Mouse (Mus musculus) frontal cortex, adult 2 months (tissue): ENCODE results near the gene Praf2. TPM values are rescaled to one million over a fixed set of nuclear protein-coding genes. Genes with fewer than 3 reads are reported as not detected.

Experiments
- DNase-seq, 2 experiments: peaks; one replicate each; pipeline ENCODE4 v3.0.0; 2022; ENCODE audit warnings: low spot score in 1 of 2; ENCODE audit errors: extremely low spot score in 1 of 2
- polyA plus RNA-seq: library from polyadenylated mRNA; depleted of rRNA; stranded (reverse); fragments of >200 nt; gene quantifications from 2 replicates; pipeline ENCODE4 v1.2.3, GENCODE M21; 2012; rRNA removed

The Praf2 gene
- polyA plus RNA-seq, 1 experiment = 118 TPM

DNA sequence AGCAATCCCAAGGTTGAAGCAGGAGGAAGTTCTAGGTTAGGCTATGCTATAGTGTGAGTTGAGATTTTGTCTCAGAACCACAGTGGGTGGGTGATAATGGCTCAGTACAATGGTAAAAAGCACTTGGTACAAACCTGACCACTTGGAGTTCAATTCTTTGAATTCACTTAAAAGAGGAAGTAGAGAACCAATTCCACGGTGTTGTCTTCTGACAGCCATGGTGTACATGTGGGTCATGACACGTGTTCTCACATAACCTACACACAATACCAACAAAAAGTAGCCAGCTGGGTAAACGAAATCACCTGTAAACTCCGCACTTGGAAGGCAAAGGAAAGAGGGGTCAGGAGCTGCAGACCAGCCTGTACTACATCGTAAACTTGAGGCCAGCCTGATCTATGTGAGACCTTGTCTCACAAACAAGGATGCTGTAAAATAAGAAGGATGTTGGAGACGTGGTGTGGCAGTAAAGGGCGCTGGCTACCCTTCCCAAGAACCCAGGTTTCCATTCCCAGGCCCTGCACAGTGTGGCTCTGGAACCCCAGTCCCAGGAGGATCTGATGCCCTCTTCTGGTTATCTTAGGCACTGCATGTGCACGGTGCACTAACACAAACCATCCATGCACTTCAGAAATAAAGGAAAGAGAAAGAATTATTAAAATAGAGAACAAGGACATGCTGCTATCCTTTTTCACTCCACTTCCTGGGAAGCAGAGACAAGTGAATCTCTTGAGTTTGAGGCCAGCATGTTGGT lies 48.3 kb downstream of the Praf2 start:
- DNase-seq = peak in 1 of 2 experiments; percentile 72

DNA sequence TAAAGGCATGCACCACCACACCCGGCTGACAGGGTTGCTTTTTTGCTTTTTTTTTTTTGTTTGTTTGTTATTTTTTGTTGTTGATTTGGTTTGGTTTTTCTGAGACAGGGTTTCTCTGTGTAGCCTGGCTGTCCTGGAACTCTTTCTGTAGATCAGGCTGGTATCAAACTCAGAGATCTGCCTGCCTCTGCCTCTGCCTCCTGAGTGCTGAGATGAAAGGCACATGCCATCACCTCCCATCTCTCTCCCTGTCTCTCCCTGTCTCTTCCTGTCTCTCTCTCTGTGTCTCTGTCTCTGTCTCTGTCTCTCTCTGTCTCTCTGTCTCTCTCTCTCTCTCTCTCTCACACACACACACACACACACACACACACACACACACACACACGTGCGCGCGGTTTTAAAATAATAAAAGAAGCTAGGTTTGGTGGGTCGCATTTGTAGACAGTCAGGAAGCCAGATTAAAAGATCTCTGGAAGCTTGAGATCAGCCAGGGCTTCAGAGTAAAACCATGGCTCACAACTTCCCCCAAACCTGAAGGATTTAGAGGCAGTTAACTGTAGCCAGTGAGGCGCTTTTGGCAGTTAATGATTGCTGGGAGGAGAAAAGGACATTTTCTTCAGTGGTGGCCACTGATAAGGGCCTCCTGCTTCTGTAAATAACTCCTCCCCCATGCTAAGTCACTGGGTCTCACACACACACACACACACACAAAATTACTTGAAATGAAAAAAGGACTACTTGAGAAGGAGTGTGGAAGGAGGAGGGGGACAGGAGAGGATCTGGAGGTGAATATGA lies 50.4 kb downstream of the Praf2 start:
- no peak for DNase-seq

DNA sequence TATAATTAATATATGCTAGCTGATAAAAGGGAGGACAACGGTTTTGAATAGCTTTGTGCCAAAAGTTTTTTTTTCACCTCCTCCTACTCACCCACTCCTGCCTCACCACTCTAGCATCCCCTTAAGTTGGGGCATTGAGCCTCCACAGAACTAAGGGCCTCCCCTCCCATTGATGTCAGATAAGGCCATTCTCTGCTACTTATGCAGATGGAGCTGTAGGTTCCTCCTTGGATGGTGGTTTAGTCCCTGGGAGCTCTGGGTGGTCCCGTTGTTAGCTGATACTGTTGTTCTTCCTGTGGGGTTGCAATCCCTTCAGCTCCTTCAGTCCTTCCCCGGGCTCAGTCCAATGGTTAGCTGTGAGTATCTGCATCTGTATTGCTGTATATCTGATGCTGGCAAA lies 51.1 kb downstream of the Praf2 start:
- no peak for DNase-seq

Other genes starting within 250 kb of the Praf2 start
- 0.08 and 0.17 TPM in 2 replicates for gene Foxp3, start 154.8 kb upstream of the Praf2 start, polyA plus RNA-seq
- gene Ppp1r3f, start 154.2 kb upstream of the Praf2 start, polyA plus RNA-seq = 13.9 and 14.8 TPM in 2 replicates
- 31.1 and 32.6 TPM in 2 replicates for gene Ccdc22, start 122.9 kb upstream of the Praf2 start, polyA plus RNA-seq
- gene Cacna1f, start 121.4 kb upstream of the Praf2 start, polyA plus RNA-seq = 0.19 and 0.22 TPM in 2 replicates
- gene Syp, start 90.0 kb upstream of the Praf2 start, polyA plus RNA-seq = 961 and 980 TPM in 2 replicates
- gene Prickle3, start 71.2 kb upstream of the Praf2 start, polyA plus RNA-seq = 2.3 and 2.4 TPM in 2 replicates
- 14.6 and 15.6 TPM in 2 replicates for gene Plp2, start 57.0 kb upstream of the Praf2 start, polyA plus RNA-seq
- gene Magix, start 47.2 kb upstream of the Praf2 start, polyA plus RNA-seq = 0.90 and 1.2 TPM in 2 replicates
- 26.2 and 32.7 TPM in 2 replicates for gene Gpkow, start 31.3 kb upstream of the Praf2 start, polyA plus RNA-seq
- gene Wdr45, start 14.1 kb upstream of the Praf2 start, polyA plus RNA-seq = 75.0 and 77.0 TPM in 2 replicates
- 0.18 and 0.55 TPM in 2 replicates for gene Gm45208, start 6.2 kb upstream of the Praf2 start, polyA plus RNA-seq
- 23.7 and 25.4 TPM in 2 replicates for gene Ccdc120, start 22.5 kb downstream of the Praf2 start, polyA plus RNA-seq
- 23.8 and 25.1 TPM in 2 replicates for gene Tfe3, start 34.1 kb downstream of the Praf2 start, polyA plus RNA-seq
- 112 and 118 TPM in 2 replicates for gene Gripap1, start 61.3 kb downstream of the Praf2 start, polyA plus RNA-seq
- gene Kcnd1, start 93.8 kb downstream of the Praf2 start, polyA plus RNA-seq = 7.4 and 7.8 TPM in 2 replicates
- gene Otud5, start 112.9 kb downstream of the Praf2 start, polyA plus RNA-seq = 51.9 and 58.0 TPM in 2 replicates
- gene Pim2, start 149.8 kb downstream of the Praf2 start, polyA plus RNA-seq = 50.5 and 54.6 TPM in 2 replicates
- gene Slc35a2, start 155.6 kb downstream of the Praf2 start, polyA plus RNA-seq = 44.6 and 51.1 TPM in 2 replicates
- gene Pqbp1, start 170.8 kb downstream of the Praf2 start, polyA plus RNA-seq = 188 and 192 TPM in 2 replicates
- 17.8 and 20.3 TPM in 2 replicates for gene Timm17b, start 170.9 kb downstream of the Praf2 start, polyA plus RNA-seq
- gene Gm10491, start 179.4 kb downstream of the Praf2 start, polyA plus RNA-seq = not detected in 2 replicates
- gene Gm10490, start 181.1 kb downstream of the Praf2 start, polyA plus RNA-seq = not detected in 2 replicates
- 456 and 602 TPM in 2 replicates for gene Pcsk1n, start 191.4 kb downstream of the Praf2 start, polyA plus RNA-seq
- 0.10 TPM in 1 of 2 replicates, not detected in the other for gene Eras, start 200.2 kb downstream of the Praf2 start, polyA plus RNA-seq
- 71.9 and 81.8 TPM in 2 replicates for gene Hdac6, start 219.4 kb downstream of the Praf2 start, polyA plus RNA-seq
- gene Gata1, start 249.6 kb downstream of the Praf2 start, polyA plus RNA-seq = not detected in 2 replicates